Mouse (Mus musculus): ENCODE measurements around the gene Rabgef1. TPM values are rescaled to one million over a fixed set of nuclear protein-coding genes. Genes with fewer than 3 reads are reported as not detected.
A peak's percentile ranks its signal among the peaks of the same experiment; 100 is the strongest.

The Rabgef1 gene
- total and polyA plus RNA-seq, 3 experiments, result 20.1 to 34.4 (median 26.4) TPM

DNA sequence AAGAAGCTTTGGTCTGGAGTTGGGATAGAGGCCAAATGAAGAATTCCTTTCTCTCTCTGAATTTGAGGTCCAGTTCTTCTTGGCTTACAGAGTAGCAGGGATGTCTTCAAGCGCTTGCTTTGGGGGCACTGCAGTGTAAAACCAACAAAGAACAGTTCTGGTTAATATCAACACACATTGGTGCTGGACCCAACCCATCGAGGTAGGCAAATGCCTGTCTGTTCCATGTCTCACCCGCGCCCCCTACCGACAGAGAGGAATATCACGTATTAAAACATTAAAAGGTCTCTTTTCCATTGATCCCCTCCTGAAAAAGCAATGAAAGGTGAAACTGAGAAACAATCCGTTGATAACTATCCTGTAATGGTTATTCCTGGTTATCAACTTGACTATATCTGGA is 7.9 kb upstream of the Rabgef1 start:
- H3K27me3 ChIP-seq (replicated peaks), result no peaks in the 10 kb centered on the region
- TF ChIP-seq POLR2AphosphoS2 (IDR thresholded peaks at IDR 0.05; ENCODE audit: low read depth, low read length) (no peak), MAFK (IDR thresholded peaks at IDR 0.05; ENCODE audit: insufficient replicate concordance, low read length) (no peak), ELF1 (IDR thresholded peaks at IDR 0.05; ENCODE audit: low read depth, low read length) (no peak), ZC3H11A (IDR thresholded peaks at IDR 0.05; ENCODE audit: low read depth, low read length) (peak; percentile 43; the same call in 1 of the 2 replicates), BHLHE40 (IDR thresholded peaks at IDR 0.05; ENCODE audit: low read depth, low read length) (no peak), USF1 (IDR thresholded peaks at IDR 0.05; ENCODE audit: low read depth, low read length) (no peak), GABPA (IDR thresholded peaks at IDR 0.05; ENCODE audit: insufficient replicate concordance, low read depth, low read length) (no peak), MAX (IDR thresholded peaks at IDR 0.05; ENCODE audit: low read length) (no peak), TCF12 (IDR thresholded peaks at IDR 0.05; ENCODE audit: low read depth, low read length) (0 out of 2 replicates have a peak, but pooled peaks have one; percentile 37), SMC3 (IDR thresholded peaks at IDR 0.05; ENCODE audit: low read depth, low read length) (peak; percentile 82), CHD1 (IDR thresholded peaks at IDR 0.05; ENCODE audit: low read depth, low read length) (no peak), ZMIZ1 (IDR thresholded peaks at IDR 0.05; ENCODE audit: low read depth, low read length) (no peak), CHD2 (IDR thresholded peaks at IDR 0.05; ENCODE audit: low read length) (0 out of 2 replicates have a peak, but pooled peaks have one; percentile 18), NRF1 (IDR thresholded peaks at IDR 0.05; ENCODE audit: low read depth, low read length) (no peak), MEF2A (IDR thresholded peaks at IDR 0.05; ENCODE audit: borderline replicate concordance, low read depth, low read length) (no peak), E2F4 (IDR thresholded peaks at IDR 0.05; ENCODE audit: insufficient replicate concordance, low read depth, low read length) (0 out of 2 replicates have a peak, but pooled peaks have one; percentile 30), HCFC1 (IDR thresholded peaks at IDR 0.05; ENCODE audit: low read depth, low read length) (no peak), TBP (conservative IDR thresholded peaks at IDR 0.05; ENCODE audit: low read depth, low read length) (no peak), POLR2A (IDR thresholded peaks at IDR 0.05; ENCODE audit: low read depth, low read length) (no peak), SIN3A (IDR thresholded peaks at IDR 0.05; ENCODE audit: low read length) (0 out of 2 replicates have a peak, but pooled peaks have one; percentile 38), EP300 (IDR thresholded peaks at IDR 0.05; ENCODE audit: low read length) (no peak), ZNF384 (IDR thresholded peaks at IDR 0.05; ENCODE audit: low read depth, low read length) (0 out of 2 replicates have a peak, but pooled peaks have one; percentile 17), IRF4 (IDR thresholded peaks at IDR 0.05; ENCODE audit: low read depth, low read length) (peak; percentile 30; the same call in 1 of the 2 replicates), JUN (IDR thresholded peaks at IDR 0.05; ENCODE audit: insufficient read depth, low read depth, low read length) (no peak), MAZ (IDR thresholded peaks at IDR 0.05; ENCODE audit: low read depth, low read length) (no peak), ZKSCAN1 (IDR thresholded peaks at IDR 0.05; ENCODE audit: borderline replicate concordance, low read depth, low read length) (no peak), NELFE (IDR thresholded peaks at IDR 0.05; ENCODE audit: low read depth, low read length) (0 out of 2 replicates have a peak, but pooled peaks have one; percentile 54), ETS1 (conservative IDR thresholded peaks at IDR 0.05; ENCODE audit: low read depth, low read length) (no peak), KAT2A (IDR thresholded peaks at IDR 0.05; ENCODE audit: insufficient replicate concordance, low read length) (no peak), USF2 (conservative IDR thresholded peaks at IDR 0.05; ENCODE audit: low read depth, low read length) (no peak), CTCF (conservative IDR thresholded peaks at IDR 0.05 in 1 of 2, IDR thresholded peaks at IDR 0.05 in 1 of 2; ENCODE audit: low read depth in 2 of 2, low read length in 2 of 2) (peak; percentile 69 to 93), MYC (IDR thresholded peaks at IDR 0.05; ENCODE audit: low read depth, low read length) (no peak), RCOR1 (conservative IDR thresholded peaks at IDR 0.05; ENCODE audit: low read depth, low read length) (no peak), UBTF (IDR thresholded peaks at IDR 0.05; ENCODE audit: low read depth, low read length) (no peak), PAX5 (IDR thresholded peaks at IDR 0.05; ENCODE audit: low read length) (no peak), RAD21 (IDR thresholded peaks at IDR 0.05; ENCODE audit: low read depth, low read length) (peak; percentile 90), MXI1 (IDR thresholded peaks at IDR 0.05; ENCODE audit: low read depth, low read length) (0 out of 2 replicates have a peak, but pooled peaks have one; percentile 32), JUND (conservative IDR thresholded peaks at IDR 0.05; ENCODE audit: low read depth, low read length) (no peak)
- in situ Hi-C loops (cut with MboI; ENCODE audit: low pct_ligation_motif_present, low pct_unique_long_range_greater_than_20kb, low sequenced_read_pairs), result no loop called here
- no peaks in the 10 kb centered on the region for H3K36me3 ChIP-seq (replicated peaks in 1 of 2; ENCODE audit: control insufficient read depth in 1 of 2, insufficient read depth in 1 of 2, low read length in 1 of 2)
- dilution Hi-C loops (cut with MboI; ENCODE audit: extremely low pct_ligation_motif_present, extremely low pct_unique_long_range_greater_than_20kb, low sequenced_read_pairs), result no loop called here
- no peak overlapping the region for H3K9ac ChIP-seq (ENCODE audit: insufficient read depth, low read depth)
- no peaks in the 10 kb centered on the region for H3K79me2 ChIP-seq (replicated peaks; ENCODE audit: control insufficient read depth, extremely low read depth, insufficient read depth, poor library complexity, severe bottlenecking)
- H3K4me2 ChIP-seq (ENCODE audit: insufficient read depth, low read depth, poor library complexity, severe bottlenecking), result no peak overlapping the region
- H3K4me1 ChIP-seq (ENCODE audit: control insufficient read depth in 1 of 2, insufficient read depth in 2 of 2), result peaks cover 0 to 14% of the 10 kb centered on the region in 2 experiments; a peak in 3 of 4 replicates
- DNase-seq (ENCODE audit: extremely low read depth), result peak; percentile 85
- no peak overlapping the region for H3K4me3 ChIP-seq (replicated peaks in 1 of 3; ENCODE audit: low read depth in 2 of 3, low read length in 2 of 3, poor library complexity in 1 of 3)
- H3K9me3 ChIP-seq (replicated peaks; ENCODE audit: low read length), result no peaks in the 10 kb centered on the region
- H3K27ac ChIP-seq (ENCODE audit: insufficient read depth, low read depth), result no peak overlapping the region
